Mouse (Mus musculus): Measurements from ENCODE around the gene Lypd6b.

DNA sequence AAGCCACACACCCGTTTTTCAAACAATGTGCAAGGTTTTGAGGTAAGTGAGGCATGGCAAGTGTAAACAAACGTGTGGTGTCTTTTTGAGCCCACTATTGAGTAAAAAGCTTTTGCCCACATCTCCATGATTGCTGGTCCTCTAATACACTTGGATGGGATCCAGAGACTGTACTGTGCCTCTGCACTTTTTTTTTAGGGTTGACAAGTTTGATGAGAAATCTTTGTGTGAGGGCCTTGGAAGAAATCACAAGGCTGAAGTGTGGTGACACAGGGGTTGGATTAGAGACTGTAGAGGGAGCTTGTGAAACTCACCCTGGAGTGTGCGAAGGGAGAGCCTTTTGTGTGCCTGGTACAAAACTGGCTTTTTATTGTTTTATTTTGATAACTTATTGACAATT, 180.3 kb downstream of the Lypd6b start:
- TF ChIP-seq CTCF (IDR thresholded peaks at IDR 0.05; ENCODE audit: borderline replicate concordance, insufficient read depth, low read length), result no peak
- TF ChIP-seq POLR2A (IDR thresholded peaks at IDR 0.05; ENCODE audit: low read depth, low read length), result no peak
